Mouse (Mus musculus) lung, adult 18-20 months (tissue): Measurements from ENCODE around the gene B130006D01Rik.
A peak's percentile ranks its signal among the peaks of the same experiment; 100 is the strongest.

Experiments
- DNase-seq, 2 experiments: peaks; one replicate each; pipeline ENCODE4 v3.0.0; 2022; ENCODE audit warnings: mixed read lengths in 2 of 2

The B130006D01Rik gene

GRCm38 (mm10) chr11:95771665-95772064 lies 48.3 kb downstream of the B130006D01Rik start:
- DNase-seq: no peak

GRCm38 (mm10) chr11:95773264-95773663 lies 49.9 kb downstream of the B130006D01Rik start:
- peak in 1 of 2 experiments; percentile 15 for DNase-seq
